Mouse (Mus musculus) forebrain, postnatal 0 days (tissue): Measurements from ENCODE around the gene Fam98b. TPM values are rescaled to one million over a fixed set of nuclear protein-coding genes. Genes with fewer than 3 reads are reported as not detected.

Experiments used
- ATAC-seq: fragments of 200-750 bp; cut with Nextera tagmentation; 2 replicates; pipeline ENCODE4 v1.8.0; 2017; ENCODE audit warnings: mild to moderate bottlenecking, moderate library complexity
- DNase-seq: peaks from one replicate; pipeline ENCODE4 v3.0.0-alpha.2; 2015
- H3K27ac ChIP-seq: fragments of 300-500 bp; sonication (generic); 2 replicates; pipeline ENCODE4 v1.5.1; 2014; ENCODE audit warnings: low read depth, mild to moderate bottlenecking, antibody characterized with exemption, low read length, moderate library complexity, mixed read lengths
- H3K27me3 ChIP-seq: fragments of 300-500 bp; sonication (generic); 2 replicates; pipeline ENCODE4 v1.6.1; 2014; ENCODE audit warnings: mild to moderate bottlenecking, low read length, mixed read lengths; ENCODE audit not compliant: insufficient read depth
- H3K36me3 ChIP-seq: fragments of 300-500 bp; sonication (generic); 2 replicates; pipeline ENCODE4 v1.6.1; 2014; ENCODE audit warnings: mild to moderate bottlenecking, moderate library complexity; ENCODE audit not compliant: insufficient read depth
- H3K4me1 ChIP-seq: fragments of 300-500 bp; sonication (generic); 2 replicates; pipeline ENCODE4 v1.6.1; 2014; ENCODE audit warnings: antibody characterized with exemption; ENCODE audit not compliant: insufficient read depth
- H3K4me2 ChIP-seq: fragments of 300-500 bp; sonication (generic); 2 replicates; pipeline ENCODE4 v1.6.1; 2014; ENCODE audit warnings: low read depth, mild to moderate bottlenecking, moderate library complexity
- H3K4me3 ChIP-seq: fragments of 300-500 bp; sonication (generic); 2 replicates; pipeline ENCODE4 v1.5.1; 2014; ENCODE audit warnings: low read depth, low read length, mixed read lengths
- H3K9ac ChIP-seq: fragments of 300-500 bp; sonication (generic); 2 replicates; pipeline ENCODE4 v1.6.1; 2014; ENCODE audit warnings: mild to moderate bottlenecking
- H3K9me3 ChIP-seq: fragments of 300-500 bp; sonication (generic); 2 replicates; pipeline ENCODE4 v1.6.1; 2016; ENCODE audit warnings: low read length
- CTCF ChIP-seq: sonication (generic); IDR thresholded peaks from 2 replicates; pipeline ENCODE4 v1.5.1; 2016; ENCODE audit warnings: antibody characterized with exemption, control low read depth, low read depth
- WGBS: fragments of 180-500 bp; shearing (Covaris S2); extraction: QIAGEN DNeasy Blood & Tissue Kit; methylation state at CpG from one replicate; pipeline ENCODE4 v1.1.7; 2014; 5-methylcytosine and 5-hydroxymethylcytosine counted together
- polyA plus RNA-seq: library from polyadenylated mRNA; unstranded; fragments of >200 nt; fragmentation: Nextera tagmentation; extraction: Ambion mirVana; gene quantifications from 2 replicates; pipeline ENCODE4 v1.2.1, GENCODE M21; 2015
- total RNA-seq: library from RNA; depleted of rRNA; stranded (reverse); fragments of >200 nt; gene quantifications from 2 replicates; pipeline ENCODE4 v1.2.3, GENCODE M21; 2014

Fam98b gene
- total and polyA plus RNA-seq, 2 experiments from 2014 or later: 13.4 to 13.8 TPM

DNA sequence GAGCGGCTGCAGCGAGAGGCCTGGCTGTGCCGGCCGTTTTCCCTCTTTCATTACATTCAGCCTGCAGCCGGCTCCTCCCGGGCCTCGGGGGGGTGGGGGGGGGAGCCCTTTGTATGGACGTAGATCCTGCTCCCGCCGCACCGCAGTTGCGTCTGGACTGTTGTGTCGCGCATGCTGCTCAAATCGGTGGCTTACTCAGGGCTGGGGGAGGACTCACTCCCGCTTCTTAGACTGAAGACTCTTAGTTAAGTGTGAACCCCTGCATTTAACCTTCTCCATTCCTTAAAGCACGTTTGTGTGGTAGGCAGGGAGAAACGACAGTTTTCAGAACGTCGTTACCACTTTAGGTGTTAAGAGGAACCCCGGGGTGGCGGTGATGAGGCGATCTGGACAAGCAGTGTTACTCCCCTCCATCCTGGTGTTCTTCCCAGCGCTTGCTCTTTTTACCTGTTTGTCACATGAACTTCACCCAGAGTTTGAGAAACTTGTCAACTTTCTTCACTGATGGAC lies 517 bp downstream of the Fam98b start:
- peak overlapping the region; percentile 77 for H3K4me3 ChIP-seq
- no peaks in the 10 kb centered on the region for H3K27me3 ChIP-seq
- TF ChIP-seq CTCF: no peak
- WGBS: 3% methylated on average over 24 of the region's 24 CpGs
- peak; percentile 53 for ATAC-seq
- no peak for DNase-seq
- peak overlapping the region; percentile 88 for H3K9ac ChIP-seq
- no peaks in the 10 kb centered on the region for H3K9me3 ChIP-seq
- peak overlapping the region; percentile 90 for H3K27ac ChIP-seq
- peaks cover 10% of the 10 kb centered on the region for H3K4me1 ChIP-seq
- H3K4me2 ChIP-seq: peak overlapping the region; percentile 82
- H3K36me3 ChIP-seq: no peaks in the 10 kb centered on the region

- 89% methylated on average over 2 of the region's 2 CpGs for WGBS
These were observed 5.9 kb downstream of the Fam98b start for GRCm38 (mm10) chr2:117255415-117255814.

DNA sequence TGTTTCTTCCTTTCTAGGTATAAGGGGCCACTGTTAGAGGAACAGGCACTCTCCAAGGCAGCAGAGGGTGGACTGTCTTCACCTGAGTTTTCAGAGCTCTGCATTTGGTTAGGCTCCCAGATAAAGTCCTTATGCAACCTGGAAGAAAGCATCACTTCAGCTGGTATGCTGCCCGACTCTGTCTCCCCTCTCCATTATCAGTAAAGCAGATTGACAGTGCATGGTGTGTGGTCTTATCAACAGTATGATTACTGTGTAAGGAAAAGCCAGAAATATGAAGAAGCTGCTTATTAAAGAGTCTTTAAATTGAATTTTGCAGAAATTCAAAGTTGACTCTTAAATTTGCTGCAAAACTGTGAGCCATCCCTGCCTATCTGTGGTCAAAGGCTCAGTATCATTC lies 8.1 kb downstream of the Fam98b start:
- WGBS: 91% methylated on average over 1 of the region's 1 CpGs
- Histone ChIP-seq H3K4me3 (no peak overlapping the region), H3K27ac (no peak overlapping the region), H3K4me1 (no peaks in the 10 kb centered on the region), H3K36me3 (peaks cover 19% of the 10 kb centered on the region; the same call in 1 of the 2 replicates), H3K27me3 (no peaks in the 10 kb centered on the region), H3K4me2 (no peak overlapping the region), H3K9me3 (no peaks in the 10 kb centered on the region), H3K9ac (no peak overlapping the region)
- no peak for TF ChIP-seq CTCF
- no peak for DNase-seq
- ATAC-seq: no peak

More at GRCm38 (mm10) chr2:117255415-117255814, 5.9 kb downstream of the Fam98b start:
- Histone ChIP-seq H3K9me3 (no peaks in the 10 kb centered on the region), H3K4me2 (no peak overlapping the region), H3K9ac (no peak overlapping the region), H3K4me1 (peaks cover 8% of the 10 kb centered on the region), H3K4me3 (no peak overlapping the region), H3K36me3 (peaks cover 13% of the 10 kb centered on the region; the same call in 1 of the 2 replicates), H3K27me3 (no peaks in the 10 kb centered on the region), H3K27ac (no peak overlapping the region)
- TF ChIP-seq CTCF: no peak
- no peak for DNase-seq
- ATAC-seq: no peak

DNA sequence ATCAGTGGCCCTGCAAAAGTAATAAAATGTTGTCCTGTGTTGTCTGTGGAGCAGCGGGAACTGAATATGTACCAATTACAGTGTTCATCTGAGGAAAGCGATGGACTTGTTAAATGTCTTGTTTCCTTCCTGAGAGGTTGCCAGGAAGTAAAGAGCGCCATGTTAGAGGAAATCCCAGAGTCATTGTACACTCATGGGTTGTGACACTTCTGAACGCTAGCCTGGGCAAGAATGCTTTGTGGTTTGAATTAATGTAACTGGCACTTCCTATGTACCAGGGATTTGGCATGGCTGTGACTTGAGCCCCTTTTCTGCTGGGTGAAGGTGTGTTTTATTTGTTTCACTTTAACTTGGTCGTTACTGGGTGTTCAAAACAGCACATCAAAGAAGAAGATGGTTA lies 12.6 kb downstream of the Fam98b start:
- ATAC-seq (no peak), DNase-seq (no peak)
- WGBS: 86% methylated on average over 5 of the region's 5 CpGs
- Histone ChIP-seq H3K9ac (no peak overlapping the region), H3K4me2 (no peak overlapping the region), H3K27ac (no peak overlapping the region), H3K4me1 (no peaks in the 10 kb centered on the region), H3K4me3 (no peak overlapping the region), H3K27me3 (no peaks in the 10 kb centered on the region), H3K36me3 (peaks cover 34% of the 10 kb centered on the region), H3K9me3 (no peaks in the 10 kb centered on the region)
- TF ChIP-seq CTCF: no peak

GRCm38 (mm10) chr2:117263786-117264408 lies 14.4 kb downstream of the Fam98b start:
- Histone ChIP-seq H3K4me3 (no peak overlapping the region), H3K9me3 (no peaks in the 10 kb centered on the region), H3K4me2 (no peak overlapping the region), H3K9ac (no peak overlapping the region), H3K27ac (no peak overlapping the region), H3K27me3 (no peaks in the 10 kb centered on the region), H3K4me1 (no peaks in the 10 kb centered on the region), H3K36me3 (peaks cover 39% of the 10 kb centered on the region)
- peak; percentile 92 for TF ChIP-seq CTCF
- WGBS: 69% methylated on average over 11 of the region's 11 CpGs
- DNase-seq: peak; percentile 74
- ATAC-seq: peak; percentile 66

GRCm38 (mm10) chr2:117288291-117288690 lies 38.8 kb downstream of the Fam98b start:
- no peaks in the 10 kb centered on the region for H3K9me3 ChIP-seq
- H3K4me3 ChIP-seq: no peak overlapping the region
- no peaks in the 10 kb centered on the region for H3K36me3 ChIP-seq
- 90% methylated on average over 7 of the region's 7 CpGs for WGBS
- DNase-seq: no peak
- no peaks in the 10 kb centered on the region for H3K4me1 ChIP-seq
- no peaks in the 10 kb centered on the region for H3K27me3 ChIP-seq
- H3K27ac ChIP-seq: no peak overlapping the region
- H3K4me2 ChIP-seq: no peak overlapping the region
- TF ChIP-seq CTCF: no peak
- no peak for ATAC-seq
- H3K9ac ChIP-seq: no peak overlapping the region

DNA sequence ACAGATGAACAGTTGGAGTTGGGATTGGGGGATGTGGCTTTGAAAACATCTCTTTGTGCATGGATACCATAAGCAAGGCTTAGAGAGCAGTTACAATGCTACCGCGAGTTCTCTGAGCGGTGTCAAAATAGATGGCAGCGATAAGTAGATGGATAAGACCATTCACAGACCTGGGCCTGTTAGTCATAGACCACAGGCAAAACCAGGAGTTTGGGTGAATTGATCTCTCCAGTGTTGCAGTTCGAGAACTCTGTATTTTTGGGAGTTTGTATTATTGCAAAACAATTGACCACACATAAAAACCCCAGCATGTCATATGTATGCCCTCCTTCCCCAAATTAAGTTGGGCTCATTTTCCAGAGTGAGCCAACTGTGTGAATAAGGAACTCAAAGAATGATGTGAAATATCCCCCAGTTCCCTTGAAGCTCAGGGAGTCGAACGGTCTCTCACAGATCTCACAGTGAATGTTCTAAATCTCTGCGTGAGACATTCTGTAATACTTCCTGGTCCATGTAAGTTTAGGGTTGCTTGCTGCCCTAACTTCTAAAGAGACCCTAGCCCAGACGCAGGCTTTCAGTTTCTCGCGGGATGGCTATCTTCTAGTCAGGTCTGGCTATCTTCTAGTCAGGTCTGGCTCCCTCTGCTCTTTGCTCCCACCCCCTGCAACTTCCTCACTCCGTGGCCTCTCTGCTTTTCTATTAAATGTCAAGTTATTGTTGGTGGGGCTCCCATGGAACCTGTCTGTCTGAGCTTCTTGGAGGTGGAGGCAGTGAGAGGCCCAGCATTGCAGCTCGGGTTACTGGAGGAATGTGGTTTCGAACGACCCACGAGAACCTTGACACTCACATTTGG lies 50.3 kb downstream of the Fam98b start:
- 87% methylated on average over 16 of the region's 16 CpGs for WGBS
- H3K27me3 ChIP-seq: no peaks in the 10 kb centered on the region
- no peak for ATAC-seq

More for the DNA sequence above, 50.3 kb downstream of the Fam98b start:
- TF ChIP-seq CTCF: no peak
- Histone ChIP-seq H3K9me3 (no peaks in the 10 kb centered on the region), H3K27ac (no peak overlapping the region), H3K4me3 (no peak overlapping the region), H3K4me2 (no peak overlapping the region), H3K36me3 (no peaks in the 10 kb centered on the region), H3K4me1 (no peaks in the 10 kb centered on the region), H3K9ac (no peak overlapping the region)
- no peak for DNase-seq
